Mouse (Mus musculus): ENCODE data around the gene Nxn.
"Not testable (repeated sequence)": the region's sequence is repeated elsewhere in the genome, so short reads cannot be mapped to it uniquely, and the experiment has no call there.

Nxn gene

DNA sequence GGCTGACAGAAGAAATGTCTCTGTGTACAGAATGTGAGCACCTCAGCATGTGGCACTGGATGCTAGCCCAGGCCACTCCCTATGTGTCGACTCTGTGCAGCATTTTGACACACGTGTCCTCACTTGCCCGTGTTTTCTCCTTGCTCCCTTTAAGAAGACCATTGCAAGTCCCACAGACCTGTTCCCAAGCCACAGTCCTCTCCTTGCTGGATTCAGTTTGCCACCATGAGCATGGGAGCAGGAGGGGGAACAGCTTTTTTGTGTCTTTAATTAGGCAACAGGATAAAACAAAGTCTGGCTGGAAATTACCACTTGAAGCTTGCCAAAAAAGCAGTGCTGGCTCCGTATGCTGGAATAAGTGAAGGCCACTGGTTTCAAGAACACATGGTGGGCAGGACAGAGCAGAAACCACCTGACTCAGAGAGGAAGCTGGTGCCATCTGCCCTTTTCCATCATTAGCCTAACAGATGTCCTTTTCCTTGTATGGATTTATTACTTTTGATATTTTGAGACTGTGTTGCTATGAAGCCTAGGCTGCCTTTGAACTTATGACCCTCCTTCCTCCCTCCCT lies 143.4 kb downstream of the Nxn start:
- DNase-seq = no peak

DNA sequence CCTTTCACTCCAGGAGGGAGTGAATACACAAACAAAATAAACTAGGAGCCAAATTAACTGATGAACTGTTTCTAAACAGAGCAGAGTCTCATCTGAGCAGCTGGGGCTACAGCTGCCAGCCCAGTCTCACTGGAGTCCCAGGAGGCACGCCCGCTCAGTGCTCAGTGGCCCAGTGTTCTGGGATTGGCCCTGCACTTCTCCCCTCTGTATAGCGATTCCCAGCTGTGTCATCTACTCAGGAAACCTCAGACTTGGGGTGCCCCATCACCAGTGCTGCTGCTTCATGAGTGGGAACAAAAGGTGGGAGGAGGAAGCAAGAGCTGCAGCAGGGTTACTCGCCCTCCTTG lies 145.0 kb downstream of the Nxn start:
- DNase-seq = peak; percentile 26

DNA sequence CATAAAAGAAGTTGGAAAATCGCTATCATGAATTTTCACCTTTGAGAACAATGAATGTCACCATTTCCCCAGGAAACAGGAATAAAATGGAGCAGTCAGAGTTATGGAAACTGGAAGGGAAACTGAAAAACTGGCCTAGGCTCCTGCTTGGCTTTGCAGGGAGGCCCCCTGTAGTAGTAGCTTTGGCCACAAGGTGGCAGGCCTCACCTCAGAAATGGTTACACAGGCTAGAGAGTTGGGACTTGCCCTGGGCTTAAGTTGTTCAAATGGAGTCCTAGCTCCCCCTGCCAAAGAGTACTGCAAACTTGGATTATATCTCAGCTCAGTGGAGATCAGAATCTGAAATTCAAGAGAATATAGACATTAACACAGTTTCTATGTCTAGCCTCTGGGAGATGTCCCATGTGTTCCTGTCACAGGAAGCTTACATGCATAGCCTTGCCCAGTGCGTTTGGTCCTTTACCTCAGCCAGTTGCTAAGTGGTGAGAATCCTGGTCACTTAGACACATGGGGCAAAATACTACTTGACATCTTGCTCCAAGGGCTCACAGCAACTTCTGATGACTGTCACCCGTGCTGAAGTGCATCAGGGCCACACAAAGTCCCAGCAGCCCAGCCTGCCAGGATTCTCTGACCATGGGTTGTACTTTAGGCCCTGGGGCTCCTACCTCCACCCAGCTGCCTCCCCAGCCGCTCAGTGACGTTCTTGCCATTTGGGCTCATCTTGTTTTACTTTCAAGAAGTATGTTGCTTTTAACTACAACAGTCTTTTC lies 145.6 kb downstream of the Nxn start:
- peak; percentile 92 for DNase-seq

DNA sequence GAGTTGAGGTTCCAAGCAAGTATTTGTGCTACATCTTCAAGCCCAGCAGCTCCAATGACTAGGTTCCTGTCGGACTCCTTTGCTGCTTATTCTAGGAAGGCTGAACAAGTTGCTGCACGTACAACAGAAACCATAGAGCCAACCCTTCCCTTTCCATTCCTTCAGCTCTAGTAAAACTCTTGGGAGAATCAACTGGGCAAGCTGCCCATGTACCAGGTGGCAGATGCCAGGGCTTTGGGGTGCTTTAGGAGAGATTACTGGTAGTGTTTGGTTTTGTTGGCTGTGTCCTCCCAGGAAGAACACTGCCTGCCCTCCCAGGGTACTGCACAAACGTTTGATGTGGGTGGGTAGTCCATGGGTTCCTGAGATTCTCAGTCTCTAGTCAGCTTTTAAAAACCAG lies 146.9 kb downstream of the Nxn start:
- peak; percentile 26 for DNase-seq

DNA sequence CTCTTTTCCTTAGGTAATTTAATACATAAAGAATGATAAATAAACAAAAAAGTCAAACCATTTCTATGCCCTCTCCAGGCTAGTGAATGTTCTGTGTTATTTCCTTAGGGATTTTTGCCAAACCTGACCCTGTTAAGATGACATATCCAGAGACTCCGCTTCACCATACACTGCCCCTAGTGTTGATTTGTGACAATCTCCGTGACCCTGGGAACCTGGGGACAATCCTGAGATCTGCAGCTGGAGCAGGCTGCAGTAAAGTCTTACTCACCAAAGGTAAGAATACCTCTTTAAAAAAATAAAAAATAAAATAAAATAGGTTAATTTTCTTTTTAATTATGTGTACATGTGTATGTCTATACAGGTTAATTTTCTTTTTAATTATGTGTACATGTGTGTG lies 151.7 kb downstream of the Nxn start:
- DNase-seq = no peak

DNA sequence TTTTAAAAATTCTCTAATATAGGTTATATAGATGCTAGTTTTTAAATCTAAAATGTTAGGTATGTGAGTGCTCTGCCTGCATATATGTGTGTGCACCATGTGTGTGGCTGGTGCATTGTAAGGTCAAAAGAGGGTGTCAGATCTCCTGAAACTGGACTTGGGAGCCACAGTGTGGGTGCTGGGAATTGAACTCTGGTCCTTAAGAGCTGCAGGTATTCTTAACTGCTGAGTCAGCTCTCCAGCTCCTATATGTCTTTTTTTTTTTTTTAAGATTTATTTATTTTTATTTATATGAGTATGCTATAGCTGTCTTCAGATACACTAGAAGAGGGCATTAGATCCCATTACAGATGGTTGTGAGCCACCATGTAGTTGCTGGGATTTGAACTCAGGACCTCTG lies 152.5 kb downstream of the Nxn start:
- no peak for DNase-seq

DNA sequence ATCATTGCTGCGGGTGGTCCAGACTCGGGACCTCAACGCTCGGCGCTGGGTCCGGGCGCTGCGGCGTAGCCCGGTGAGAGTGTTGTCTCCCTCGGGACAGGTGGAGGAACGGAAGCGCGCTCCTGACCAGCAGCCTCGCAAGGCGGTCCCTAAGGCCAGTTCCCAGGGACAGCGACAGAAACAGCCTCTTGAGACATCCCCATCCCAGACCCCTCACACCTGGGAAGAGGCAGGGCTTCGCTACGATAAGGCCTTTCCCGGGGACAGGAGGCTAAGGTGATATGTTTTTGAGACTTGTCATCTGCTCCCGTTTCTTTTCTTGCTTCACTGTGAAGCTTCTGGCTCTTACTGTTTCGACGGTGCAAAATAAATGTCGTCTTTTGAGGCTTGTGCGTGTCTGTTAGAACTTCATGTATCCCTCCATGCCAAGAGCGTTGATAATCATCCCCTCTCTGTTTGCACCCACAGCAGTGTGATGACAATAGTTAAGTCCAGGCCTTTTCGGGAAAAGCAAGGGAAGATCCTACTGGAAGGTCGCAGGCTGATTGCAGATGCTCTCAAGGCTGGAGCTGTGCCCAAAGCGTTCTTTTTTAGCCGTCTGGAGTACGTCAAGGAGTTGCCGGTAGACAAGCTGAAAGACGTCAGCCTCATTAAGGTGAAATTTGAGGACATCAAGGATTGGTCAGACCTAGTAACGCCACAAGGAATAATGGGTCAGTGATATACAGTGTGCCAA lies 155.0 kb downstream of the Nxn start:
- DNase-seq = no peak

DNA sequence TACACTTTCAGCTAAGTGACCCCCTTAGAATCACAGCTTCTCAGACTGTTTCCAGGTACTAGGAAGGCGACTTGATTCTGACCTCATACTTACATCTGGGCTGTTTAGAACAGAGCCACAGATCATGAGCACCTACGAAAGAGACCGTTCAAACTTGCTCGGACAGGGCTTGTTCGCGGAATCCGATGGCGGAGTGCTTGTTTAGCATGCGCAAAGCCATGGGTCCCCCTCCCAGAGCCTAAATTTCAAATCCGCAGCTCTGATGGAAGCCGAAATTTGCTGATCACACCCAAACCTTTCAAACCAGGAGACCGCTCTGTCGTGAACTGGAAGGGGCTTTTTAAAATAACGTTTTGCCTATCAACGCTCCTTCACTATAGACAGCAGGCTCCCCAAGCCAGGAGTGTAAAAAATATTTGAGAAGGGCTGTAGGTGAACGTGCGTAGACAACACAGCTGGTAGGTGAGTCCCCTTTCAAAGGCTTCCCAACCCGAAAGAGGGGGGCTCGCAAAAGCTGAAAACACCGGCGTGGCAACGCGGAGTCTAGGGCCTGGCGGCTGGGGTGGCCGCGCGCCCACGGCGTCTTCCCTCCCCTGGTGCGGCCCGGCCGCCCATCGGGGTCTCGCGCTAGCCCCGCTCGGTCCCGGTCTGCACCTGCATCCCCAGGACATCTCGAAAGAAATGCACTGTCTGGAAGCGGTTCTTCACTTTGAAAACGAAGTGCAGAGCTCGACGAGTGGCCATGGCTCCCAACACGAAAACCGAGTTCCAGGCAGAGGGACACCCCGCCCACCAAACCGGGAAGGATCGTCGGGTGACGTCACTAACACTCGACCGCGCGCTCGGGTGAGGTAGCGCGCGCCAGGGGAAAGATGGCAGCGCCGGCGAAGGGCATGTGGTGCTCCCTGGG lies 155.8 kb downstream of the Nxn start, which contains the start of the genes Mrm3 and Glod4:
Mrm3 (plus strand) TSS at position 815 of the 910 bp plus-strand sequence.
Glod4 (minus strand) TSS at position 825 of the 910 bp plus-strand sequence.
- DNase-seq = peak; percentile 96

DNA sequence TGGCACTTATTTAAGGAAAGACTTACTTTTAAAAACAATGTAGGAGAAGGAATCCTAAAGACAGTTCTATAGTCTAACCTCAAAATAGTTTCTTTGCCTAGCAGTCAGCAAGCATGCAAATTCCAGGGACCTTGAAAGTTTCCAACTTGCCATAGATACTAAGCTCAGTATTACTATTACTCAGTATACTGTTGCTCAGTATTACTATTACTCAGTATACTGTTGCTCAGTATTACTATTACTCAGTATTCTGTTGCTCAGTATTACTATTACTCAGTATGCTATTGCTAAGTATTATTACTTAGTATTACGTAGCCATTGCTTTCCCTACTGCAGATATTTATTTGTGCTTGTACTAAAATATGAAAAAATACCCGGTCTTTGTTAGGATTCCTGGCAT lies 159.2 kb downstream of the Nxn start:
- DNase-seq = no peak

DNA sequence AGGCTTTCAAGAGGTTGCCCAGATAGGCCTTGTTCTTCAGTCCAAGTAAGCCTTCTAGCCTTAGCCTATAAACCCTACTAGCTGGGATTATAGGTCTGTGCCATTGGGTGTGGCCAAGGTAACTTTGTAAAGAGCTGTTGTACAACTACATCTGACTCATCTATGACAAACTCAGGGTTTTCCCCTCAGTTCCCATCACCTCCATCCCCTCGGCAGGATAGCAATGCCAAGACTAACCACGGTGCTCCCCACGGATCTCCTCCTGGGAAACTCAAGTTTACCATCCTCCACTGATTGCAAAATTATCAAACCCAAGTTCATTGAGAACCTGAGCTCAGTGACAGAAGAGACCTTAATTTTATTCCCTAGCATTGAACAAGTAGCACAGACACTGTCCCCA lies 162.8 kb downstream of the Nxn start:
- no peak for DNase-seq

DNA sequence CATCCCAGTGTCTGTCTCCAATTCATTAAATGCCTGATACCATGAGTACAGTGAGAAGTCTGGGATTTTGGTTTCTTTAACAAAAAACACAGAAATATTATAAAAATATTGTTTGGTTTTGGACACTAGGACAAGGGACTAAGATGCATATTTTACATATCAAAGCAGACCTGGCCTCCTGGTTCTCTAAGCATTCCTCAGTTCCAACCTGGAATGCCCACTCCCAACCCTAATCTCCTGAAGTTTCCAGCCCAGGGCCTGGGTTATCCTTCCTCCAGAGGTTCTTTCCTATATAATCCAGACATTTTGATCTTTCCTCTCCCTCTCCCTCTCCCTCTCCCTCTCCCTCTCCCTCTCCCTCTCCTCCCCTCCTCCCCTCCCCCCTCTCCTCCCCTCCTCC lies 173.9 kb downstream of the Nxn start:
- DNase-seq = no peak

DNA sequence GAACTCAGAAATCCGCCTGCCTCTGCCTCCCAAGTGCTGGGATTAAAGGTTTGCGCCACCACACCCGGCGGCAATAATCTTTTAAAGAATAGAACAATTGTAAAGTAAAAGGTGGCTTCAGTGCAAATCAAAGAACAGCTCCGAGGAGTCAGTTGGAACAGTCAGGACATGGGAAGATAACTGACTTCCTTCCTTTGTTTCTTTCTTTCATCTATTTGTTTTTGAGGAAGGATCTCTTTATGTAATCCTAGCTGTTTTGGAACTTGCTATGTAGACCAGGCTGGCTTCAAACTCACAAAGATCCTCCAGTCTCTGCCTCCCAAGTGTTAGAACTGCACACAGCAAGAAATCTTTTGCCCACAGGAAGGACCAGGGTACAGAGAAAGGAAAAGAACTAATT lies 174.3 kb downstream of the Nxn start:
- DNase-seq = no peak

DNA sequence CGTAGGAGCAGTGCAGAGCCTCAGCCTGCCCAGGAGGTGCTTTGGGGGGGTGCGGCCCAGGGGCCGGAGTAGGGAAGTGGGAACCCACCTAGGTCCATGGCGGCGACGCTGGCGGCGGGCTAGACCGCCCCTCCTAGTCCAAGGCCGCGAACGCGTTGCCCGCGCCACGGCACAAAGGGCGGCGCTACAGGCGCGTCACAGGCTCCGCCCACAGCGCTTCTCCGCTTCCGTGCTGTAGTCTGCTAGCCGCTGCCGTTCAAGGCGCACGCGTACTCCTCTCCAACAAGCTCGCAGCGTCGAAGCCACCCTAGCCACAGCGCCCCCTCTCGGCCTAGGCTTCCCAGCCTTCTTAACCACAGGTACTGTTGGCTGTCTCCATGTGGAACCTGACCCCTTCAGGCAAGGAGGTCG lies 181.5 kb downstream of the Nxn start, which contains the start of the genes Dbil5 and Gemin4:
Dbil5 (plus strand) TSS at position 219 of the 411 bp plus-strand sequence.
Gemin4 (minus strand) TSS at position 275 of the 411 bp plus-strand sequence.
- DNase-seq = peak; percentile 99

DNA sequence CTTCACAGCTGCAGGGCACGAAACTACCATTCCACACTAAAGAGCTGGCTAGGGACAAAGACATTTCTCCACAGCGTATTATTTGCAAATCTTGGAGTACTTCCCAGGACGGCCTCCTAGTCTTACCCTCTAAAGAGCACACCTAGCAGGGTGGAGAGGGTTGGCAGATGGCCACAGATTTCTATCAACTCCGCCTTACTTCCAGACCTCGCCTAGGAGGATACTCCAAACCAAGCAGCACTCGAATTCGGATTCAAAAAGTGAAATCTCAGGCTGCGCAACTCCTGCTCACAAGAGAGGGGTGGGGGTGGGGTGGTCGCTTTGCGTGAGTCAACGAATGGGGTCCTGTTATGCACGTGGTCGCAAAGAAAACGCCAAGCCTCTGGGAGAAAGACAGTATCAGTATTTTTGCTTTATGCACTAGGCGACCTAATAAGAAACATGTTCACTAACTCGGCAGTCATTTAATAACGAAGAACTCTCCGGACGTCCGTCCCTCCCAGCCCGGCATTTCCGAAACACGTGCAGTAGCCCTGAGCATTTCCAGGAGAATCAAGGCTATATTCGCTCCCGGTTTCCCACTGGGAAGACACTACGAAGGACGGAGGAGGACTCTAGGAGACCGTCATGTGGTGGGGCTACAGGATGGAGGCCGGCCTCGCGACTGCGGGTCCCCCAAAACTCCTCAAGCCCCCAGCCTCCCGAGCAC lies 182.1 kb downstream of the Nxn start:
- peak; percentile 65 for DNase-seq

DNA sequence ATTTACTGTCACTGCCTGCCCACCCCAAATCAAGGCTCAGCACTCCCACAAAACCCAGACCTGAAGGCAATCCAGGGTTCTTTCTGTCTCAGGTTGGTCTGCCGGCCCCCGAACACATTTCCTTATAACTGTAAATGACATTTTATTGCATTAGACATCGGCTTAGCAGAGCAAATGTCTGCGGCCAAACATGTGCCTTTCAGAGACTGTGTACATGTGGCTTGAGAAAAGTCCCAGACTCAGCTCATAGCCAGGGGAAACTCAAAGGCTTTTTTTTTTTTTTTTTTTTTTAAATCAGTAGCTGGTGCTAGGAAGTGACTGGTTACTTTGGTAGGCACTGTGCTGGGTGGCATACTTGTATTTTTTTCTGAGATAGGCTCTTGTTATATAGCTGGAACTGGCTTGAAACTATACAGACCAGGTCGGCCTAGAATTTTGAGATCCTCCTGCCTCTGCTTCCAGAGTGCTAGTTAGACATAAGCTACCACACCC lies 182.8 kb downstream of the Nxn start:
- no peak for DNase-seq

DNA sequence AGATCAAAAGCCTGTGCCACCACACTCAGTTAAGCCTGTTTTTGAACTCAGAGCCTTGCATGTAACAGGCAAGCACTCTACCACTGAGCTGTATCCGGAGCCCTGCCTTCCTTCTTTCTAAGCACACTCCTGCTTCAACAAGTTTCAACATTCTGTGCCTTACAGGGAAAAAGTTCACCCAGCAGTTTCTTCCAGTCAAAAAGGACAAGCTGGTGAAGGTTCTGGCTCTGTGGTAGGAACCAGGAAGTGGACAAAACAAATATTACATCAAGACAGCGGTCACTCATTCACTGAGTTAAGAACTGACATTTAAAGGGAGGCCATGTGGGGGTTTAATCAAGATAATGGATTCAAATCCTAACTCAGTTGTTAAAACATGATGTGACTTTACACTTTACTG lies 183.9 kb downstream of the Nxn start:
- no peak for DNase-seq

DNA sequence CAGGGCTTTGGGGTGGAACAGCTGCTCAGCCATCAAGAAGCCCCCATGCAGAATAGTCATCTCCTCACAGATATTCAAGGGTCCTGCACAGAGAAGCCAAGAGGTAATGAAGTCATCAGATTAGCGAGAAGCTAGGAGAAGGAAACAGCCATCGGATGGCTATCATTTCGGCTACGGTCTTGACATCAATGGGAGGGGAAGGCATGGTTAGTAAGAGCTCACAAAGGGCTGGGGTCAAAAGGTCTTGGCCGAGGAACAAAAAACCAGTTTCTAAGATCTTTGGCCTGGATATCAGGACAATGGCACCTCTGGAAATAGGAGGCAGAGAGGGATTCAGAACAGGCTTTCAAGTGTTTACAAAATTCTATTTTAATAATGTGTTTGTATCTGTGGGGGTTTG lies 185.1 kb downstream of the Nxn start:
- DNase-seq = no peak

DNA sequence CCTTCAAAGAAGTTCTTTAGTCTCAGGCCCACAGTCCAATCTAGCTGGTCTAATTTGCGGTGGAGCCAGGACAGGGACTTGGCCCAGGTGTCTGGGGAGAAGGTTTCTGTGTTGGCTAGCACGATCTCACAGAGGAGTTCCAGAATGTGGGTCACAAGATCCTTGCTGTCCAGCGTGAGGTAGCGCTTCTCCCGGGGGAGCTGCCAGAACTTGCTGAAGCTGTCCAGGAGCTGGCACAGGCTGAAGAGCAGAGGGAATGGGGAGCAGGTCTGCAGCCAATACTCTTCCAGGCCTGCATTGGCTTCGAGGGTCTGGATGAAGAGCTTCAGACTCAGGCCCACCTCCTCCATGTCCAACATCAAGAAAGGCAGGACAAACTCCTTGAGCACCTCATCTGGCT lies 187.3 kb downstream of the Nxn start:
- not testable (repeated sequence) for DNase-seq

DNA sequence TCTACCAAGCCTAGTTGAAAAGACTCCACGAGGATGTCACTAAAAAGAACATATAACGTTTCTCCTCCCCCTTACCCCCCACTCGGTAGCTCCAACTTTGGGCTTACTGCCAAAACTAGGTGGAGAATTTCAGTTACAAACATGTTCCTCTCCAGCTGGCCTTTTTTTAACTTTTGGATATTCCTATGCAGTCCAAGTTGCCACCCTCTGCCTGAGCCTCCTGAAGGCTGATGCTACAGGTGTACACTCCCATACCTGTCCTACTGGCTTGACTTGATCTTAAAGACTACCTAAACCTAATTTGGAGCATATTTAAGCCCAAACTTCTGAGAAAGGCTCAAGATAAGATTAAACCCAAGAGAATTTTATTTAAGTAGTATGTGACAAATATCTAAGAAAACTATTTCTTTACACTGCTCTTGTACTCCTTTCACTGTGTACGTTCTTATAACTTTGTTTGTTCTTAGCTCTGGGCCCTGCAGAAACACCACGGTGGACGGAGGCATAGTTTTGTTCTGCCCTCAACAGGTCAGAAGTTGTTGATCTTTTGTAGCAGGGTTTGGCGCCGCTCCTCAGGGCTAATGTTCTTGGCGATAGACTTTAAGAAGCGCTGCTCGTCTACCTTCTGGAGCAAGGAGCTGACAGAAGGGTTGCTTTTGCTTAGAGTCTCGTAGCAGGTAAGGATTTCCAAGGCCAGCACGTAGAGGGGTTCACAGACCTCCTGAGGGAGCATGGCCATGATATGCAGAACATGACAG lies 188.5 kb downstream of the Nxn start:
- DNase-seq = no peak

Measured in kidney, postnatal 10 days (tissue).